Mouse (Mus musculus): ENCODE data around the gene Aamp.

GRCm38 (mm10) chr1:74281886-74282285 lies 2.7 kb downstream of the Aamp start:
- TF ChIP-seq TBP (conservative IDR thresholded peaks at IDR 0.05; ENCODE audit: low read depth, low read length) (no peak), TCF12 (IDR thresholded peaks at IDR 0.05; ENCODE audit: low read depth, low read length) (no peak), CTCF (conservative IDR thresholded peaks at IDR 0.05 in 1 of 2, IDR thresholded peaks at IDR 0.05 in 1 of 2; ENCODE audit: low read depth in 2 of 2, low read length in 2 of 2) (no peak), ZC3H11A (IDR thresholded peaks at IDR 0.05; ENCODE audit: low read depth, low read length) (no peak), CHD2 (IDR thresholded peaks at IDR 0.05; ENCODE audit: low read length) (no peak), POLR2AphosphoS2 (IDR thresholded peaks at IDR 0.05; ENCODE audit: low read depth, low read length) (no peak)

Measured in CH12.LX (cell line).